Mouse (Mus musculus) hindbrain, postnatal 0 days (tissue): ENCODE data around the gene Diras2. TPM values are rescaled to one million over a fixed set of nuclear protein-coding genes. Genes with fewer than 3 reads are reported as not detected.

Experiments
- ATAC-seq: fragments of 200-750 bp; cut with Nextera tagmentation; 2 replicates; pipeline ENCODE4 v1.8.0; 2017; ENCODE audit warnings: mild to moderate bottlenecking, moderate TSS enrichment, moderate library complexity
- DNase-seq: peaks from one replicate; pipeline ENCODE4 v3.0.0-alpha.2; 2015; ENCODE audit warnings: low spot score
- H3K27ac ChIP-seq: fragments of 300-500 bp; sonication (generic); 2 replicates; pipeline ENCODE4 v1.5.1; 2014; ENCODE audit warnings: mild to moderate bottlenecking
- H3K27me3 ChIP-seq: fragments of 300-500 bp; sonication (generic); 2 replicates; pipeline ENCODE4 v1.6.1; 2014; ENCODE audit warnings: low read length, mixed read lengths; ENCODE audit not compliant: insufficient read depth
- H3K36me3 ChIP-seq: fragments of 300-500 bp; sonication (generic); 2 replicates; pipeline ENCODE4 v1.6.1; 2014; ENCODE audit warnings: low read length, mixed read lengths; ENCODE audit not compliant: insufficient read depth
- H3K4me1 ChIP-seq: fragments of 300-500 bp; sonication (generic); 2 replicates; pipeline ENCODE4 v1.6.1; 2014; ENCODE audit warnings: antibody characterized with exemption, low read length, mixed read lengths; ENCODE audit not compliant: insufficient read depth
- H3K4me2 ChIP-seq: fragments of 300-500 bp; sonication (generic); 2 replicates; pipeline ENCODE4 v1.6.1; 2014; ENCODE audit warnings: low read depth, mild to moderate bottlenecking, low read length, moderate library complexity, mixed read lengths
- H3K4me3 ChIP-seq: fragments of 300-500 bp; sonication (generic); 2 replicates; pipeline ENCODE4 v1.5.1; 2014; ENCODE audit warnings: low read length
- H3K9ac ChIP-seq: fragments of 300-500 bp; sonication (generic); replicated peaks from 2 replicates; pipeline ENCODE4 v1.6.1; 2014; ENCODE audit warnings: mild to moderate bottlenecking, low read length, moderate library complexity, mixed read lengths
- H3K9me3 ChIP-seq: fragments of 300-500 bp; sonication (generic); 2 replicates; pipeline ENCODE4 v1.6.1; 2016; ENCODE audit warnings: low read length, mixed read lengths
- CTCF ChIP-seq: IDR thresholded peaks from 2 replicates; pipeline ENCODE4 v1.5.1; 2016; ENCODE audit warnings: antibody characterized with exemption, control low read depth, low read depth
- WGBS: fragments of 180-500 bp; shearing (Covaris S2); extraction: QIAGEN DNeasy Blood & Tissue Kit; methylation state at CpG from one replicate; pipeline ENCODE4 v1.1.7; 2014; 5-methylcytosine and 5-hydroxymethylcytosine counted together
- polyA plus RNA-seq: library from polyadenylated mRNA; unstranded; fragments of >200 nt; fragmentation: Nextera tagmentation; extraction: Ambion mirVana; gene quantifications from 2 replicates; pipeline ENCODE4 v1.2.1, GENCODE M21; 2015
- total RNA-seq: library from RNA; depleted of rRNA; stranded (reverse); fragments of >200 nt; gene quantifications from 2 replicates; pipeline ENCODE4 v1.2.3, GENCODE M21; 2014; rRNA removed

Gene Diras2
- total and polyA plus RNA-seq, 2 experiments from 2014 or later = 7.9 to 64.5 TPM

GRCm38 (mm10) chr13:52455329-52455728, 75.8 kb downstream of the Diras2 start:
- Histone ChIP-seq H3K9me3 (no peaks in the 10 kb centered on the region), H3K4me1 (peaks cover 7% of the 10 kb centered on the region; the same call in 1 of the 2 replicates), H3K36me3 (no peaks in the 10 kb centered on the region), H3K4me2 (no peak overlapping the region), H3K27me3 (no peaks in the 10 kb centered on the region), H3K4me3 (no peak overlapping the region), H3K9ac (no peak overlapping the region), H3K27ac (no peak overlapping the region)
- 56% methylated on average over 9 of the region's 9 CpGs for WGBS
- ATAC-seq (no peak), DNase-seq (no peak)
- no peak for TF ChIP-seq CTCF

- Histone ChIP-seq H3K9me3 (no peaks in the 10 kb centered on the region), H3K9ac (no peak overlapping the region), H3K27ac (no peak overlapping the region), H3K4me3 (no peak overlapping the region), H3K4me2 (no peak overlapping the region), H3K36me3 (no peaks in the 10 kb centered on the region), H3K4me1 (peaks cover 7% of the 10 kb centered on the region; the same call in 1 of the 2 replicates), H3K27me3 (no peaks in the 10 kb centered on the region)
- 73% methylated on average over 11 of the region's 11 CpGs for whole genome bisulfite sequencing
- ATAC-seq (no peak), DNase-seq (no peak)
- no peak for TF ChIP-seq CTCF
Observed at GRCm38 (mm10) chr13:52454708-52455250, 76.3 kb downstream of the Diras2 start.

Other genes starting within 250 kb of the Diras2 start
- 1.8 and 2.7 TPM in 2 replicates for gene Syk, start 51.9 kb upstream of the Diras2 start, total RNA-seq
- gene Syk, start 51.9 kb upstream of the Diras2 start, polyA plus RNA-seq = 1.1 and 1.2 TPM in 2 replicates